Mouse (Mus musculus) hindbrain, embryonic 10.5 days (tissue): ENCODE measurements around the gene Serpinb6a. TPM values are rescaled to one million over a fixed set of nuclear protein-coding genes. Genes with fewer than 3 reads are reported as not detected.

Experiments
- DNase-seq: peaks from one replicate; pipeline ENCODE4 v3.0.0-alpha.2; 2017; ENCODE audit warnings: low spot score
- H3K27ac ChIP-seq: fragments of 300-500 bp; sonication (generic); 2 replicates; pipeline ENCODE4 v1.5.1; 2016; ENCODE audit warnings: mild to moderate bottlenecking, moderate library complexity
- H3K27me3 ChIP-seq: fragments of 300-500 bp; sonication (generic); 2 replicates; pipeline ENCODE4 v1.6.1; 2016; ENCODE audit warnings: mild to moderate bottlenecking; ENCODE audit not compliant: poor library complexity, insufficient read depth, severe bottlenecking
- H3K36me3 ChIP-seq: fragments of 300-500 bp; sonication (generic); 2 replicates; pipeline ENCODE4 v1.6.1; 2016; ENCODE audit warnings: mild to moderate bottlenecking, moderate library complexity
- H3K4me1 ChIP-seq: fragments of 300-500 bp; sonication (generic); replicated peaks from 2 replicates; pipeline ENCODE4 v1.6.1; 2016; ENCODE audit warnings: mild to moderate bottlenecking
- H3K4me3 ChIP-seq: fragments of 300-500 bp; sonication (generic); 2 replicates; pipeline ENCODE4 v1.5.1; 2016; ENCODE audit warnings: mild to moderate bottlenecking, moderate library complexity
- H3K9me3 ChIP-seq: fragments of 300-500 bp; sonication (generic); 2 replicates; pipeline ENCODE4 v1.6.1; 2016; ENCODE audit warnings: mild to moderate bottlenecking, moderate library complexity
- WGBS: fragments of 180-500 bp; shearing (Covaris S2); methylation state at CpG from one replicate; pipeline ENCODE4 v1.1.7; 2016; 5-methylcytosine and 5-hydroxymethylcytosine counted together
- polyA plus RNA-seq: library from polyadenylated mRNA; unstranded; fragments of >200 nt; fragmentation: Nextera tagmentation; extraction: Ambion mirVana; gene quantifications from 2 replicates; pipeline ENCODE4 v1.2.1, GENCODE M21; 2016

Gene Serpinb6a
- polyA plus RNA-seq, 1 experiment from 2014 or later: 35.5 TPM

DNA sequence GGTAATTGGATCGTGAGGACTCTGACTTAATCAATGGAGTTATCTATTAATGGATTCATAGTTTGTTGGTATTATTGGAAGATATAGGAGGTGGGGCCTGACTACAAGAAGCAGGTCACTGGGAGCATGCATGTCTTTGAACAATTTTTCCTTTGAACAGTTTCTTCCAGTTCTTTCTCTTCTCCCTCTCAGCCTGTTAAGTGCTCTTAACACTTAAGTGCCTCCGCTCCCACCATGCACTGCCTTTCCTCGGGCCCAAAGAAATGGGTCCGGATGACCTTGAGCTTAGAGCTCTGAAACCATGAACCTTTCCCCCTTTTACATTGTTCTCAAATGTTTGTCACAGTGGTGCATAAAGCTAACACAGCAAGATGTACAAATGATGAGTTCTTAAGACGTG, 34.1 kb upstream of the Serpinb6a start:
- Histone ChIP-seq H3K27me3 (no peaks in the 10 kb centered on the region), H3K4me3 (no peak overlapping the region), H3K27ac (peak overlapping the region; percentile 97; the same call in 1 of the 2 replicates), H3K9me3 (peaks cover 5% of the 10 kb centered on the region; the same call in 1 of the 2 replicates), H3K4me1 (peaks cover 25% of the 10 kb centered on the region), H3K36me3 (peaks cover 19% of the 10 kb centered on the region)
- no peak for DNase-seq
- WGBS: 87% methylated on average over 5 of the region's 5 CpGs

DNA sequence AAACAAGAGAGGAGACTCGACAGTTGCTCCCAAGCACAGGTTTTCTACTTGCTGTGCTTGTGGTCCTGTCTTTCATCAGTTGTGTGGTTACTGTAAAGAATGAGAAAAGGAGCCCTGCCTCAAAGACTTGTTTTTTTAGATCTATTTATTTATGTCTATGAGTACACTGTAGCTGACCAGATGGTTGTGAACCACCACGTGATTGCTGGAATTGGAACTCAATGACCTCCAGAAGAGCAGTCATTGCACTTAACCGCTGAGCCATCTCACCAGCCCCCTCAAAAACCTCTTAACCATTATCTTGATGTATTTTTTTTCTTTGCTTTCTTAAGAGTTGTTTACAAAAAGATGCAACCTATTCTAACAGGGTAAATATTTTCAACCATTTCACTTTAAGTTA, 32.8 kb upstream of the Serpinb6a start:
- 88% methylated on average over 3 of the region's 3 CpGs for WGBS

DNA sequence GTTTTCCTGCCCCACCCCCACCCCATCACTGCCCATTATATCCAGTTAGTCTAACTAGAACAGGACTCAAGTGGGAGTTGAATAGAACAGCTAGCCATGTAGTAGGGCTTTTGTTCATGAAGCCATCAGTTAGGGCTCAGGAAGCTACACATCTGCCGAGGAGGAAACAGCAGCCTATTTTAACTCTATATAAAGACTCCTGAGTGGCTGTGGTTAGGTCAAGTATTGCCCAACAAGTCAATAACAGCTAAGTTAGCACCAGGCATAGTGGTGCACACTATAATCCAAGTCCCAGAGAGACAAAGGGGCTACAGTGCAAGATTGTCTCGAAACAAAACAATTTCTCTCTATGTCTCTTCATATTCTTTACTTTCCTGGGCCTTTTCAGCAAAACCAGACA, 29.4 kb upstream of the Serpinb6a start:
- Histone ChIP-seq H3K27me3 (no peaks in the 10 kb centered on the region), H3K27ac (no peak overlapping the region), H3K9me3 (no peaks in the 10 kb centered on the region), H3K4me3 (no peak overlapping the region), H3K36me3 (peaks cover 30% of the 10 kb centered on the region), H3K4me1 (peaks cover 3% of the 10 kb centered on the region)
- no peak for DNase-seq
- WGBS: 69% methylated on average over 2 of the region's 2 CpGs

More for the DNA sequence above, 32.8 kb upstream of the Serpinb6a start:
- Histone ChIP-seq H3K27me3 (no peaks in the 10 kb centered on the region), H3K9me3 (peaks cover 5% of the 10 kb centered on the region; the same call in 1 of the 2 replicates), H3K36me3 (peaks cover 23% of the 10 kb centered on the region), H3K4me1 (peaks cover 24% of the 10 kb centered on the region), H3K27ac (no peak overlapping the region), H3K4me3 (no peak overlapping the region)
- DNase-seq: no peak

DNA sequence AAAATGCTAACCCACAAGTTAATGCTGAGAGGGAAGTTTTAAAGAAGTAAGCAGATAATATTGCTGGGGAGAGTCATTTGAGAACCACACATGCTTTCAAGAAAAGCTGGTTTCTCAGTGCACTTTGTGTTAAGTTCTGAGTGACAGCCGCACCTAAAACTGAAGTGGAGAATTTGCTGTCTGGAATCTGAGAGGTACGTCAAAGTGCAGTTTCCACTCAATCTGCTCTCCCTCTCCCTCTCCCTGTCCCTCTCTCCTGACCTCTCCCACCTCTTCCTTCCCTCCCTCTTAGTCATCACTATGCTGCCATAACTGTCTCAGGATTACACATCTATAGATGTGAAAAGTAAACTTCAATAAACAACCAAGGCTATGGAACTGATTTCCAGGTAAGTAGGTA, 19.4 kb upstream of the Serpinb6a start:
- Histone ChIP-seq H3K27ac (no peak overlapping the region), H3K9me3 (no peaks in the 10 kb centered on the region), H3K4me3 (no peak overlapping the region), H3K27me3 (no peaks in the 10 kb centered on the region), H3K4me1 (no peaks in the 10 kb centered on the region), H3K36me3 (peaks cover 33% of the 10 kb centered on the region)
- 97% methylated on average over 2 of the region's 2 CpGs for WGBS
- DNase-seq: no peak

DNA sequence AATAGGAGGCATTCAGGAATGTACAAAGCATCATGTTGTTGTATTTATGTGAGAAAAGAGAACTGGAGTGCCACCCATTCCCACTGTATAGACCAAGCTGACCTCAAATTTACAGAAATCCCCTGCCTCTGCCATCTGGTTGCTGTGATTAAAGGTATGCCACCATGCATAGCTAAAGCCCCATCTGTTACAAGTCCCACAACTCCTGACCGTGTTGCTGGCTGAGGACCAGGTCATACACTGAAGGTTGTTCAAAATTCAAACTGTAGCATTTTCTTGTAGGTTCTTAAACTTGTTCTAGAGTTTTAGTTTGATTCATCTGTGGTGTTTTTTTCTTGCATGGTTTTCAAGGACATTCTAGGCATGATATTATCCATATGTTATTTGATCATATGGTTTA, 15.9 kb upstream of the Serpinb6a start:
- Histone ChIP-seq H3K27ac (no peak overlapping the region), H3K4me1 (no peaks in the 10 kb centered on the region), H3K4me3 (no peak overlapping the region), H3K9me3 (no peaks in the 10 kb centered on the region), H3K36me3 (peaks cover 63% of the 10 kb centered on the region), H3K27me3 (no peaks in the 10 kb centered on the region)
- WGBS: 90% methylated on average over 1 of the region's 1 CpGs
- DNase-seq: no peak

DNA sequence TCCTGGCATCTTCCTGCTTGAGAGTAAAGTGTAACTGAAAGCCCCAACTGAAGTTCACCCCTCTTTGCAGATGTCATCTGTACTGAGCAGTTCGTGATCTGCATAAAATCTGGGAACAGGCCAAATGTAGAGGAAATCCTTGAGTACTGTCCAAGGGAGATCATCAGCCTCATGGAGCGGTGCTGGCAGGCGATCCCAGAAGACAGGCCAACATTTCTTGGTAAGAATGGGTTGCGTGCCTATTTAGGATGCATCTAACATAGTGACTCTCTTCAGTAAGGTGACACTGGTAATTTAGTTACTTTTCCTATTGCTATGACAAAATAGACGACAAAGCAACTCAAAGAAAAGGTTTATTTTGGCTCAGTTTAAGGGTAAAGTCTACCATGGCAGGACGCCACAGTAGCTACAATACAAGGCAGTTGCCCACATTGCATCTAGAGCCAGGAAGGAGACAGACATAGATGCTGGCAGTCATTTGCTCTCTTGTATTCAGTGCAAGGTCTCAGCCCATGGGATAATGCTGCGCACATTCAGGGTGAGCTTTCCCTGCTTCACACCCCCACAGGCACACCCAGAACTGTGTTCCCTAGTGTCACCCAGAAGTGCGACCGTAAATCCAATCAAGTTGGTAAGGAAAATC, 14.5 kb upstream of the Serpinb6a start:
- H3K4me1 ChIP-seq: no peaks in the 10 kb centered on the region
- no peak for DNase-seq
- 95% methylated on average over 9 of the region's 9 CpGs for WGBS
- no peaks in the 10 kb centered on the region for H3K9me3 ChIP-seq
- no peaks in the 10 kb centered on the region for H3K27me3 ChIP-seq
- peaks cover 61% of the 10 kb centered on the region for H3K36me3 ChIP-seq
- no peak overlapping the region for H3K4me3 ChIP-seq
- no peak overlapping the region for H3K27ac ChIP-seq

DNA sequence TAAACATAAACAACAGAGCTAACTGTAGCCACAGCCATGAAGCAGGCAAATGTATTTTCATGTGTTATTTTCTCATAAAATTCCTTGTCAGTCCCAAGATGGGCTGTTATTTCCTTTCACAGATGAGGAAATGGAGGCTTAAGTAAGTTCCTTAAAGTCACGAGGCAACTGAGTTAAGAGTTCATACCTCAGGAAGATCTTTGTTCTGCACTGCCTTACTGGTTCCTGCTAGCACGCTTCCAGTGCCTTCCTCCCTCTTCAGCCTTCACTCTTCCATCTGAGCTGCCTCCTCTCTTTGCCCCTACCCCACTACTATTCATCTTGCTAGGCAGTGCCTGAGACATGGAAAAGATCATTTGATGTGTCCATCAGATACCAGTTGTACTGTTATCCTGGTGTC, 4.6 kb upstream of the Serpinb6a start:
- peaks cover 8% of the 10 kb centered on the region for H3K4me1 ChIP-seq
- H3K4me3 ChIP-seq: no peak overlapping the region
- H3K27ac ChIP-seq: no peak overlapping the region
- no peaks in the 10 kb centered on the region for H3K27me3 ChIP-seq
- DNase-seq: no peak
- H3K9me3 ChIP-seq: no peaks in the 10 kb centered on the region
- H3K36me3 ChIP-seq: no peaks in the 10 kb centered on the region
- WGBS: 81% methylated on average over 2 of the region's 2 CpGs

DNA sequence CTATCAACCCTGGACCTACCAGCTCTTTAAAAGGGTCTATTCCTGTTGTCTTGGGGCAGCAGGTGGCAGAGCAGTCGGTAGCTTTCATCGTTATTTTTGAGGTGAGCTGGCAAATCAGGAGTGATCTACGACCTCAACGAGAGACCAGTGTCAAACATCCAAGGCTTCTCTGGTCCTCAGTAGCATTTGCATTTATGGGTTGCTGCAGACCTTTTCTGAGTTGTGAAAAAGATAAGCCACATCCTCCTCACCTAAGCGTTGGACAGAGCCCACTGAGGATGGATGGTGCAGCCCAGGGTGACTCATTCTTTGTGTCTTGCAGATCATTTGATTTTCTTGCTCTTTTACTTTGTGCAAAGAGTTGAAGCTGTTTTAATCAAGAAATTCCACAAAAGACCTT, 464 bp upstream of the Serpinb6a start:
- Histone ChIP-seq H3K36me3 (no peaks in the 10 kb centered on the region), H3K27me3 (no peaks in the 10 kb centered on the region), H3K9me3 (no peaks in the 10 kb centered on the region), H3K4me1 (peaks cover 12% of the 10 kb centered on the region), H3K4me3 (peak overlapping the region; percentile 95), H3K27ac (peak overlapping the region; percentile 95; the same call in 1 of the 2 replicates)
- no peak for DNase-seq
- 15% methylated on average over 5 of the region's 5 CpGs for WGBS

DNA sequence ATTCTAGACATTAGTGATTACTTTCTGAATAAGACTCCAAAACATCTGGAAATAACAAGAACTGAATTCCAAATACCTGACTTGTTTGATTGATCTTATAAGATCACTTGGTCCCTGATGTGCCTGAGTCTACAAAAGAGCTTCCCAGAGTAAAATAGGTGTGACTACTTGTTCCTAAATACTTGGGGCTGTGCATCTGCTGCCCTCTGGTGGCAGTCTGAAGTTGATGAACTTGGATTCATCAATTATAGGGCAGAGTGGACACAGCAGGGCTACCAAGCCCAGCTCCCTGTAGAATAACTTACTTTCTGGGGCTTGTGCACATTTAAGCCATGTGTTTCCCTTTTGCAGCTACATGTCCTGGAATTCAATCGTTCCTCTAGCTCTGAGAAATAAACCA, 7.4 kb downstream of the Serpinb6a start:
- peak; percentile 64 for DNase-seq
- no peaks in the 10 kb centered on the region for H3K4me1 ChIP-seq
- H3K27ac ChIP-seq: no peak overlapping the region
- H3K27me3 ChIP-seq: no peaks in the 10 kb centered on the region
- 25% methylated on average over 1 of the region's 1 CpGs for WGBS
- peaks cover 7% of the 10 kb centered on the region; the same call in 1 of the 2 replicates for H3K36me3 ChIP-seq
- H3K9me3 ChIP-seq: no peaks in the 10 kb centered on the region
- H3K4me3 ChIP-seq: no peak overlapping the region

DNA sequence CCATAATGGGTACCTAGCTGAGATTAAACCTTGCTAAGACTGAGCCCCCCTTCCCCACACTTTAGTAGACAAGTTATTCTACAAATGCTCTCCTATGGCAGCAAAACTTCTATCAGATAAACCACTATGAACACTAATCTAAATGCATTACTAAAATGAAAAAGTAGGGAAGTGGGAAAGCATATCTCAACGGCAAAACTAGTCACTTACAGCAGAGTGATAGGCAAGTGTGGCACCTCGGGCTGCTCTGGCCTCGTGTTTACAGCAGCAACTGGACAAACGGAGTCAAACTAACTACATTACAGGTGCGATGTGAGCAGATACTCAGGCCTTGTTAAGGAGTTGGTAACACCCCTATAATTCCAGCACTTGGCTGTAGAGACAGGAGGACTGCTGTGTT, 13.0 kb downstream of the Serpinb6a start:
- no peaks in the 10 kb centered on the region for H3K9me3 ChIP-seq
- no peaks in the 10 kb centered on the region for H3K4me1 ChIP-seq
- no peak for DNase-seq
- no peak overlapping the region for H3K4me3 ChIP-seq
- H3K27me3 ChIP-seq: no peaks in the 10 kb centered on the region
- H3K36me3 ChIP-seq: peaks cover 24% of the 10 kb centered on the region
- WGBS: 88% methylated on average over 5 of the region's 5 CpGs
- no peak overlapping the region for H3K27ac ChIP-seq

DNA sequence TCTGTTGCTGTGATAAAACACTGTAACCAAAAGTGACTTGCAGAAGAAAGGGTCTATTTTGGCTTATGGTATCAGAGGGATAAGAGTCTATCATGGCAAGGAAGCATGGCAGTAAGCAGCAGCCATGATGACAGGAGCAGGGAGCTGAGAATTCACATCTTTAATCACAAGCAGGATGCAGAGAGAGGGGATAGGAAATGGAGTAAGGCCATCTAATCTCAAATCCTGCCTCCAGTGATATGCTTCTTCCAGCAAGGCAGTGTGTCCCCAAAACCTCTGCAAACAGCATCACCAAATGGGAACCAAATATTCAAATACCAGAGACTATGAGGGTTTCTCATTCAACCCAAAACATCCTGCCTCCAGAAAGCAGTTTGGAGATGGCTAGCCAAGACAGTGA, 36.0 kb downstream of the Serpinb6a start:
- no peaks in the 10 kb centered on the region for H3K9me3 ChIP-seq
- no peak overlapping the region for H3K4me3 ChIP-seq
- H3K27me3 ChIP-seq: no peaks in the 10 kb centered on the region
- H3K27ac ChIP-seq: no peak overlapping the region
- H3K4me1 ChIP-seq: peaks cover 10% of the 10 kb centered on the region
- no peak for DNase-seq
- no peaks in the 10 kb centered on the region for H3K36me3 ChIP-seq

DNA sequence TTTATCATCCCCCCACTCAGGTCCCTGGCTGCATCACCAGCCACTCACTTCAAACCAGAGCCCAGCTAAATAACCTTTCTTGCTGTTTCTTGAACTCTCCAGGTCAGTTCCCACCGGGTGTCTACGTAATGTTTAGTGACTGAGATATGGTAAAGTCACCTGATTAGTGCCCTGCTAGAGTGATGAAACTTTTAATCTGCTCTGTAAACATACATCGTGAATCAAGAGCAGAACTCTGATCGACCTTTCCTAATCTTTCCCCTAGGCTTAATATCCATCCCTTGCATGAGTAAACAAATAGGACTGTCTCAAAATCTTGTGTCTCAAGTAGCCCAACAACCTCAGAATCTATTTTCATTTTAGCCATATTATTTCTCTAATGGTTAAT, 36.6 kb downstream of the Serpinb6a start:
- 66% methylated on average over 4 of the region's 4 CpGs for WGBS

DNA sequence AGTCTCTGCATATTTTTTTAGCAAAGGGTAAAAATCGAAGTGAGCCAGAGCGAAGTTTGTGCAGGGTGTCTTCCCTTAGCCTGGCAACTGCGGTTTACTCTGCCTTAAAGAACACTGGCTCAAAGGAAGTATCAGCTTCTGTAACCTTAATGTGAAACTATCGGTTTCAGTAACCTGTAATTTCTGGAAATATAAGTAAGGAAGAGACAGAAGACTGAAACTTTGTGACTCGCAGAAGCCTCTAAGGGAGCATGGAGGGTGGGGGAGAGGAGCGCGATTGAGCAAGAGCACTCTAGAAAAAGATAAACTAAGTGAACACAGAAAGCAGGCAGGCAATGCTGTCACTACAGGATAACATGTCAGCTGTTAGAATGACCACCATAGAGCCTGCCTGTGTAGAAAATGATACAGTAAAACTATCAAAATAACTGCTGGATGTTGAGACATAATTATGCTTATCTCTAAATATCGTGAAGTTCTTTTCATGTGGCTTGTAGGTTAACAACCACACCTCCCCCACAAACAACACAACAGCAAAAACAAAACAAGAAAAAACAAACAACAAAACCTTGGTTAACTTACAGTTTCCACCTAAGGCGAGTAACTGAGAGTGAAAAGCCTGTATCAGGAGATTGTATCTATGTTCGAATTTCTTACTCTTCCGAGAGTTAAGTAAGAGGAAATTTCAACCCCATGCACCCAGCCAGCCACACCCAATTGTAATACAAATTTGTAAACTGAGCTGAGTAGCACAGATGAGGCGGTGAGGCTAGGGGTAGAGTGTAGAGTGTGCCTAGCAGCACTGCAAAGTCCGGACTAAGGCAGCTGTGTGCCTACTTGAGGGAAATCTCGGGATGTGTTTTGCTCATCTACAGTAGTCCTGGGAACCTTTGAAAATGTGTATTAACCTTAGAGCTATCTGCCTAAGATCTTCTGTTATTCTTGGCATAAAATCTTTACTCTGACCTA, 37.3 kb downstream of the Serpinb6a start:
- DNase-seq: no peak
- 28% methylated on average over 14 of the region's 14 CpGs for WGBS
- no peaks in the 10 kb centered on the region for H3K27me3 ChIP-seq
- H3K4me1 ChIP-seq: peaks cover 10% of the 10 kb centered on the region
- H3K27ac ChIP-seq: peak overlapping the region; percentile 92
- no peaks in the 10 kb centered on the region for H3K9me3 ChIP-seq
- no peaks in the 10 kb centered on the region for H3K36me3 ChIP-seq
- H3K4me3 ChIP-seq: peak overlapping the region; percentile 67

More for the DNA sequence above, 36.6 kb downstream of the Serpinb6a start:
- Histone ChIP-seq H3K36me3 (no peaks in the 10 kb centered on the region), H3K27me3 (no peaks in the 10 kb centered on the region), H3K9me3 (no peaks in the 10 kb centered on the region), H3K4me3 (no peak overlapping the region), H3K27ac (no peak overlapping the region), H3K4me1 (peaks cover 10% of the 10 kb centered on the region)
- DNase-seq: no peak
